ENCODE assay signal across 22 mouse cellular contexts in genomic region chr19:37044431-37044830, GRCm38 (mm10).
A peak's percentile ranks its signal among the peaks of the same experiment; 100 is the strongest.
DNase-seq lines count a peak whose midpoint lies in the region; ATAC-seq and TF ChIP-seq lines count a peak whose summit lies in the region.
"Had no signal": no experiment of that assay in that cellular context is flagged by ENCODE, and none has a peak within 500 bp of the region (broad histone marks: within the 10 kb centered on the region; RNA-seq: fewer than 3 reads in every experiment).

No protein-coding gene starts in this region.

- no peak overlapping the region for H3K4me3 ChIP-seq in forebrain, embryonic 14.5 days (ENCODE audit: low read depth, low read length)
- no peak overlapping the region for H3K4me3 ChIP-seq in forebrain, embryonic 10.5 days
- H3K4me3 ChIP-seq in lung, adult 2 months (replicated peaks; ENCODE audit: extremely low read depth, low read depth, low read length), result no peak overlapping the region
- H3K4me3 ChIP-seq in lung, postnatal 0 days (ENCODE audit: low read depth, low read length), result no peak overlapping the region
- H3K4me3 ChIP-seq: embryonic facial prominence, embryonic 12.5 days; forebrain, embryonic 12.5 days; heart, embryonic 10.5 days; hindbrain, embryonic 13.5 days had no signal

- no peak for TF ChIP-seq POLR2A in lung, adult 2 months (IDR thresholded peaks at IDR 0.05; ENCODE audit: borderline replicate concordance, extremely low read depth, low read depth, low read length)

- H3K9ac ChIP-seq in forebrain, embryonic 14.5 days (ENCODE audit: low read length), result no peak overlapping the region
- no peak overlapping the region for H3K9ac ChIP-seq in lung, postnatal 0 days (replicated peaks; ENCODE audit: low read depth)
- H3K9ac ChIP-seq: embryonic facial prominence, embryonic 12.5 days; forebrain, embryonic 12.5 days; hindbrain, embryonic 13.5 days had no signal

- no peak for ATAC-seq in forebrain, embryonic 14.5 days
- 0 out of 2 replicates have a peak, but pooled peaks have one; percentile 26 for ATAC-seq in lung, postnatal 0 days
- ATAC-seq: CD4-positive, CD25-positive, alpha-beta regulatory T cell, adult 4 months; hindbrain, postnatal 0 days had no signal

- no peaks in the 10 kb centered on the region for H3K27me3 ChIP-seq in forebrain, embryonic 14.5 days (replicated peaks; ENCODE audit: control insufficient read depth, insufficient read depth, low read length)
- H3K27me3 ChIP-seq in forebrain, embryonic 10.5 days (ENCODE audit: poor library complexity, severe bottlenecking), result no peaks in the 10 kb centered on the region
- H3K27me3 ChIP-seq in lung, postnatal 0 days (replicated peaks; ENCODE audit: insufficient read depth, low read length), result no peaks in the 10 kb centered on the region
- H3K27me3 ChIP-seq: embryonic facial prominence, embryonic 12.5 days; forebrain, embryonic 12.5 days; hindbrain, embryonic 13.5 days had no signal

- no peaks in the 10 kb centered on the region for H3K36me3 ChIP-seq in forebrain, embryonic 14.5 days (ENCODE audit: control insufficient read depth, insufficient read depth, low read length)
- H3K36me3 ChIP-seq in forebrain, embryonic 10.5 days (replicated peaks), result no peaks in the 10 kb centered on the region
- H3K36me3 ChIP-seq in lung, postnatal 0 days (ENCODE audit: insufficient read depth, low read length), result no peaks in the 10 kb centered on the region
- H3K36me3 ChIP-seq: embryonic facial prominence, embryonic 12.5 days; forebrain, embryonic 12.5 days; G1E; heart, embryonic 10.5 days had no signal

- H3K4me2 ChIP-seq in forebrain, embryonic 14.5 days (ENCODE audit: low read length), result no peak overlapping the region
- no peak overlapping the region for H3K4me2 ChIP-seq in lung, postnatal 0 days (replicated peaks; ENCODE audit: low read depth, low read length)
- H3K4me2 ChIP-seq: embryonic facial prominence, embryonic 12.5 days; forebrain, embryonic 12.5 days; hindbrain, embryonic 13.5 days had no signal

- DNase-seq in forebrain, embryonic 14.5 days (ENCODE audit: low spot score), result peak; percentile 29
- no peak for DNase-seq in forebrain, embryonic 10.5 days (ENCODE audit: extremely low spot score, low spot score)
- DNase-seq in lung, adult 2 months, result peak; percentile 17
- no peak for DNase-seq in lung, postnatal 4 days
- peak; percentile 20 for DNase-seq in lung, postnatal 0 days (ENCODE audit: low spot score)
- DNase-seq in urinary bladder, adult 18-20 months (ENCODE audit: low spot score in 2 of 2), result no peak
- no peak for DNase-seq in kidney, adult 8-10 months
- DNase-seq: adrenal gland, postnatal 10 days; B cell, adult 2 months; cerebellum, adult 11-12 months; cerebellum, adult 9-10 months; cerebellum, postnatal 25 days; gastrocnemius, postnatal 36 days; heart, adult 18-20 months; heart, postnatal 10 days had no signal

- WGBS in forebrain, embryonic 14.5 days, result 61% methylated on average over 10 of the region's 10 CpGs
- 93% methylated on average over 10 of the region's 10 CpGs for WGBS in forebrain, embryonic 10.5 days
- 51% methylated on average over 10 of the region's 10 CpGs for WGBS in lung, adult 2 months
- WGBS in lung, postnatal 0 days, result 40% methylated on average over 10 of the region's 10 CpGs

- no peak overlapping the region for H3K27ac ChIP-seq in forebrain, embryonic 14.5 days (ENCODE audit: low read depth, low read length)
- H3K27ac ChIP-seq in forebrain, embryonic 10.5 days, result no peak overlapping the region
- no peak overlapping the region for H3K27ac ChIP-seq in lung, postnatal 0 days (ENCODE audit: low read length)
- H3K27ac ChIP-seq: embryonic facial prominence, embryonic 12.5 days; forebrain, embryonic 12.5 days; heart, embryonic 10.5 days; hindbrain, embryonic 13.5 days; hindbrain, postnatal 0 days had no signal

- no peak for TF ChIP-seq EP300 in lung, postnatal 0 days (IDR thresholded peaks at IDR 0.05)

- no peak for TF ChIP-seq CTCF in lung, adult 2 months (IDR thresholded peaks at IDR 0.05; ENCODE audit: insufficient read depth, low read length)
- TF ChIP-seq CTCF in lung, postnatal 0 days (IDR thresholded peaks at IDR 0.05), result no peak

- H3K4me1 ChIP-seq in forebrain, embryonic 14.5 days (ENCODE audit: control insufficient read depth, insufficient read depth, low read length), result no peaks in the 10 kb centered on the region
- no peaks in the 10 kb centered on the region for H3K4me1 ChIP-seq in forebrain, embryonic 10.5 days
- H3K4me1 ChIP-seq in lung, adult 2 months (ENCODE audit: control insufficient read depth, insufficient read depth, low read length), result no peaks in the 10 kb centered on the region
- no peaks in the 10 kb centered on the region for H3K4me1 ChIP-seq in lung, postnatal 0 days (ENCODE audit: insufficient read depth, low read depth, low read length)
- H3K4me1 ChIP-seq: embryonic facial prominence, embryonic 12.5 days; forebrain, embryonic 12.5 days; heart, embryonic 10.5 days; hindbrain, embryonic 13.5 days had no signal

- H3K9me3 ChIP-seq in forebrain, embryonic 14.5 days (replicated peaks; ENCODE audit: control insufficient read depth, low read length), result no peaks in the 10 kb centered on the region
- no peaks in the 10 kb centered on the region for H3K9me3 ChIP-seq in forebrain, embryonic 10.5 days
- H3K9me3 ChIP-seq in lung, postnatal 0 days (ENCODE audit: low read length), result no peaks in the 10 kb centered on the region
- H3K9me3 ChIP-seq: embryonic facial prominence, embryonic 12.5 days; forebrain, embryonic 12.5 days; G1E; heart, embryonic 10.5 days; hindbrain, embryonic 13.5 days had no signal

Comparison
In these comparisons a context has a peak if more than half of its experiments do, and no peak if none do; other contexts are left out.
1. DNase-seq: peak in forebrain, embryonic 14.5 days (single experiment), lung, adult 2 months (single experiment) and lung, postnatal 0 days (single experiment); none in forebrain, embryonic 10.5 days (single experiment), lung, postnatal 4 days (0 of 2), urinary bladder, adult 18-20 months (0 of 2) and kidney, adult 8-10 months (0 of 2).